Mouse (Mus musculus) gastrocnemius, adult 8-10 months (tissue): ENCODE measurements around the gene 1700023F06Rik. TPM values are rescaled to one million over a fixed set of nuclear protein-coding genes. Genes with fewer than 3 reads are reported as not detected.
A peak's percentile ranks its signal among the peaks of the same experiment; 100 is the strongest.

Experiments
- DNase-seq, 2 experiments: peaks; one replicate each; pipeline ENCODE4 v3.0.0; 2022; ENCODE audit warnings: low spot score in 2 of 2
- total RNA-seq, 4 experiments: library from RNA; stranded (reverse); gene quantifications; 2 replicates each; pipeline ENCODE4 v1.2.4; 2022

The 1700023F06Rik gene
- not detected for total RNA-seq

GRCm38 (mm10) chr11:103208458-103208857 lies at the start of gene 1700023F06Rik:
Gene 1700023F06Rik (minus strand): TSS chr11:103208558.
- no peak for DNase-seq

DNA sequence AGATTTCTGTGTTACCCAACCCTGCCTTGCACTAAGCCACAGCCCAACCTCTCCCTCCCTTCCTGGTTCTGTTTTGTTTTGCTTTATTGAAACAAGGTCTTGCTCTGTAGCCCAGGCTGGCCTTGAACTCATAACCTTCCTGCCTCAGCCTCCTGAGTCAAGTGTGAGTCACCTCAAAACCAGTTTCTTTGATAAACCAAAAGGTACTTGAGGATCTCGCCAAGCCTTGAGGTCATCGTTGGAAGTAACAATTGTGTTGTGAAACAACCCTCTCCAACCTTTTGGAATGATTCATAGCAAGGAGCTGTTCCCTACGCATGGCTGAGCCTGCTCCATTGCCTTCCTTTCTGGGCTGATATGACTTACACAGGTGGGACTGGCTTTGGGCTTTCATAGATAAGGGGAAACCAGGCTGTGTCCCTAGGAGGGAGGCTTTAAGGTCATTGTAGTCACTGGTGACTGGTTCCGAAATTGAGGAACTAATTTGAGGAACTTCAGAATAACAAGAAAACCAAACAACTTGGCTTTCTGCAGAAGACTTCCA lies 49.7 kb upstream of the 1700023F06Rik start:
- no peak for DNase-seq

GRCm38 (mm10) chr11:103253605-103254004 lies 45.2 kb upstream of the 1700023F06Rik start:
- DNase-seq, result no peak

- no peak for DNase-seq
These were observed 44.0 kb upstream of the 1700023F06Rik start for GRCm38 (mm10) chr11:103252380-103252779.

DNA sequence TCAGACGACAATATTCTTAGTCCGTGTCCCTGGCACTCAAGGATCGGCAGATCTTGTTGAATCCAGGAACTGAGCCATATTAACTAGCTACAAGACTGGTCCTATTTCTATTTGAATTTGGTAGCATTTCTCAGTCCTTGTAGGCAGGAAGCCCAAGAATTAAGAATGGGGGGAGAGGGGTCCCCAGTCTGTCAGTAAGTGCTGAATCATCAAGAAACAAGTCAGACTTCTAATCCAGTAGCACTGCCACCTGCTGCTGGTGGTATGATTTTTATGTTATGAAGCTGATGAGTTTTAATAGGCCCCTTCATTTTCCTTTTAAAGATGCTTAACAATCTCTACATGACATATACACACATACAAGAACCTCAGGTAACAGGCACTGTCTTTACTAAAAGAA lies 42.0 kb upstream of the 1700023F06Rik start:
- DNase-seq, result no peak

GRCm38 (mm10) chr11:103249509-103249908 lies 41.2 kb upstream of the 1700023F06Rik start:
- DNase-seq, result no peak

DNA sequence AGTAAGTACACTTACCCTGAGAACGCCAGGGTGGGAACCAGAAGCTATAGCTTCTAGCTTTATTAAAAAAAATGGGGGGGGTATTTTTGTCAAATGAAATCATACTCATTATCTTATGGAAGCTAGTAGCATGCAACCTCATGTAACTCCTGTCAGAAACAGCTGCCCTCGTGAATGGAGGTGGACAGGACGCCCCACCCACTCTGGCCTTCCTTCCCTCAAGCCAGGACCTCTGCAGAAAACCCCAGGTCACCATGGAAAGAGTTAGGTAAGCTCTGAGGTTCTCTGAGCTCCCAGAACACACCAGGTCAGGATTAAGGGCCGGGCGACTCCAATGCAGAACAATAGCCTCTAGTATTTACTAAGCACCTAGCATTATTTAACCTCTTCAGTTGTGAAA lies 40.5 kb upstream of the 1700023F06Rik start:
- no peak for DNase-seq

- DNase-seq, result peak; percentile 43 to 66
These were observed 39.3 kb upstream of the 1700023F06Rik start for GRCm38 (mm10) chr11:103247504-103248177.

DNA sequence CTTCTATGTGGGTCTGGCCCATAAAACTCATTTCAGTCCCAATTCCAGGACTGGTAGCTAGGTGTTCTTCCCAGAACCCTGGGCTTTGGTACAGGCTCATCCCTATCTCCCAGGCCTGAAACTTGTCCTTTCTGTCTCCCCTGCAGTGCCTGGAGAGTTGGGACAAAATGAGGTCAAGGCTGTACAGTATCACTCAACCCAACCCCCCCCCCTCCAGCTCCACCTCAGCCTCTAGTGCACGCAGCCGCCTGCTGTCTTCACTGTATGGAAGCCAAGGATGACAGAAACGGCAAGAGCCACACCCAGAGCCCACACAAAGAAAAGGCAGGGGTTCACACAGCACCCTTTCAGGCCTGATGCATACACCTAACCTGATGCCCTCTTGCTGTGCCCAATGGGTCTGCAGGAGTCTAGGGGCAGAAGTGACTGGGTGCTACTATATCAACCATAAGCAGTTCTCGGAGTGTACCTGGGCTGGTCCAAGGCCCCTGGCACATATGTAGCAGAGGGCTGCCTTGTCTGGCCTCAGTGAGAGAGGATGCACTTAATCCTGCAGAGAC lies 38.5 kb upstream of the 1700023F06Rik start:
- no peak for DNase-seq

GRCm38 (mm10) chr11:103246081-103246730 lies 37.8 kb upstream of the 1700023F06Rik start:
- DNase-seq, result peak in 1 of 2 experiments; percentile 62

GRCm38 (mm10) chr11:103244856-103245255 lies 36.5 kb upstream of the 1700023F06Rik start:
- DNase-seq, result no peak

GRCm38 (mm10) chr11:103240740-103241139 lies 32.4 kb upstream of the 1700023F06Rik start:
- peak; percentile 55 to 80 for DNase-seq

DNA sequence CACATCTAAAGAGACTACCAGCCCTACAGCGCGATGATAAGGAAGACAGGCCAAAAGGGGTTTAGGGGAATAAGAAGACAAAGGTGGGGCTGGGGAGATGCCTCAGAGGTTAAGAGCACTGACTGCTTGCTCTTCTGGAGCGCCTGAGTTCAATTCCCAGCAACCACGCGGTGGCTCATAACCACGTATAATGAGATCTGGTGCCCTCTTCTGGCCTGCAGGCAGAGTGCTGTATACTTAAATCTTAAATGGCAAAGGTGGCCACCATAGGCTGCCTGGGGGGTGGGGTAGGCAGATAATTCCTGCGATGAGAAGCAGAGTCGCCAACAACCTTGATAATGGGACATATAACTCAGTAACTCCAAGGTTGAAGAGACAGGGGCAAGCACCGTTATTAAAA lies 29.4 kb upstream of the 1700023F06Rik start:
- no peak for DNase-seq

DNA sequence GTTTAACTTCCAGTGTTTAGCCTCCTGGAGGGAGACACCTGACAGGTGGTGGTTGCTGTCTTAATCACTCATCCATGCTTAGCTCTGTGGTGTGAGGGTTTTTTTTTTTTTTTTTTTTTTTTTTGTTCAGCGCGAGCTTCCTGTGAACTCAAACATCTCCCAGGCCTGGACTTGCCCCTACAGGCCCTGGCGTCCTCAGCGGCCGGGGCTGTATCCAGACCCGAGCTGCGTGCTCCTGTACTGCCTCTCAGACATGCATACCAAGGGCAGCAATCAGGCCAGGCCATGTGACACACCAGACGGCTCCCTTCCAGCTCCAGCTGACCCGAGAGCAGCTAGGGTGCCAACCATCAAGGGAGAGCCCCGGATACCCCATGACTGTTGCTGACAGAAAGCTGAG lies 28.5 kb upstream of the 1700023F06Rik start:
- peak in 1 of 2 experiments; percentile 60 for DNase-seq

- DNase-seq, result no peak
These were observed 28.1 kb upstream of the 1700023F06Rik start for GRCm38 (mm10) chr11:103236431-103236830.

DNA sequence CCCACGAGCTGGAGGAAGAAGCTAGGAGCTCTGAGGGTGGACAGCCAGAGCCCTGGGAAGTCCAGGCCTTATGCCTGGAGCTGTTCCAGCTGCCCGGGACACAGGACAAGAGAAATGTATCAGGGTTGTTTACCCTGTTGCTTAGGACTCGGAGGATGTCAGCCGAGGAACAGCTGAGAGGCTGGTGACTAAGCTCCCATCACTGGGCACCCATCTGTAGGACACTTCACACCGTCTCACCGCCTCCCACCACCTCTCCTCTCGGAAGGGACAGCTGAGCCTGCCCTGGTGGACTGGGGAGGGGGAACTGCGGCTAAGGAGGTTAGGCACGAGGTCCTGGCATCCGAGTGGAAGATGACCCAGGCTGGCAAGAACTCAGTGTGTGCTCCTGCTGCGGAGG lies 27.3 kb upstream of the 1700023F06Rik start:
- DNase-seq, result peak; percentile 69 to 72

DNA sequence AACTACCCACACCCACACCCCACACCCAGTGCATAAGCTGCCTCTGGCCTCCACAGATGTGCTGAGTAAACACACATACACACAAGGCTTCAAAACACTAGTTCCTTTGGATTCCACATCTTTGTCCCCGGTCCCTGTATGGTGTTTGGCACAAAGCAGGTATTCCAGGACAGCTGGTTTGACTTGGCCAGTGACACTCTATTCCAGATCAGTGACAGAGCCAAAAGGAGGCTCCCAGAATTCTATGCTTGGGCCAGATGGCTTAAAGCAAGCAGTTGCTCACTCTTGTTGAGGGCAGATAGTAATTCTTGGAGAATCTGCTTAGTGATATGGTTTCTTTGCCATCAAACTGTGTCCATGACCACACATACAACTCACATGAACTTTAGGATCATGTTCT lies 26.1 kb upstream of the 1700023F06Rik start:
- no peak for DNase-seq

GRCm38 (mm10) chr11:103232966-103233365 lies 24.6 kb upstream of the 1700023F06Rik start:
- DNase-seq, result peak; percentile 68 to 81

- no peak for DNase-seq
These were observed 23.0 kb upstream of the 1700023F06Rik start for GRCm38 (mm10) chr11:103231367-103231766.

DNA sequence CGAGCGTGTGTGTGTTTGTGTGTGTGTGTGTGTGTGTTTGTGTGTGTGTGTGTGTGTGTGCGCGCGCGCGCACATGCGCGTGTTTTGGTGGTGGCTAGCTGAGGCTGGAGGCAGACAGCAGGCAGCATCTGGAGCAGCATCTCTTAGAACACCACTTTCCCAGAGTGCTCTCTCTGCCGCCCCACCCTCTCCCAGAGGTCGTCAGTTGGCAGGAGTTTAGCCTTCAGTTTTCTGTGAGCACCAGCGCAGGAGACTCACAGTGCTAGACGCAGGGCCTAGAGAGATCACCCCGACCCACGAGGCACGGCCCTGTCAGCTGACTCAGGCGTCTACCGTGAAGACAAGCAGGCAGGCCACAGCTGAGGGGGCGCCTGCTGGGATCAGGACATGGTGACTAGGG lies 22.3 kb upstream of the 1700023F06Rik start:
- DNase-seq, result peak; percentile 65 to 66

DNA sequence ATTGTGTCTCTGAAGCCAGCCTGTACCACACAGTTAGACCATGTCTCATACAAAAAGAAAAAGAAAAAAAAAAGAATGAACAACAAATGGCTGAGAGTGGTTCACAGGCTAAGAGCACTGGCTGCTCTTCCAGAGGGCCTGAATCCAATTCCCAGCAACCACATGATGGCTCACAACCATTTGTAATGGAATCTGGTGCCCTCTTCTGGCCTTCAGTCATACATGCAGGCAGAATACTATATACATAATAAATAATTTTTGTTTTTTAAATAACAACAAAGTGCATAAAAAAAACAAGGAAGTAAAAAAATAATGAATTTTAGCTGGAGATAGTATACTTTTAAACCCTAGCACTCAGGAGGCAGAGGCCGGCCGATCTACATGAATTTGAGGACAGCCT lies 21.2 kb upstream of the 1700023F06Rik start:
- no peak for DNase-seq

- peak; percentile 55 to 61 for DNase-seq
These were observed 15.6 kb upstream of the 1700023F06Rik start for GRCm38 (mm10) chr11:103223951-103224456.
